Mouse (Mus musculus): Measurements from ENCODE around the gene Hmmr. TPM values are rescaled to one million over a fixed set of nuclear protein-coding genes. Genes with fewer than 3 reads are reported as not detected.

Gene Hmmr
- polyA plus RNA-seq, 1 experiment from 2014 or later, result 55.0 TPM

GRCm38 (mm10) chr11:40692101-40692509 lies 41.1 kb downstream of the Hmmr start:
- Histone ChIP-seq H3K9ac (ENCODE audit: low read depth, low read length) (peak overlapping the region; percentile 80), H3K9me3 (ENCODE audit: control insufficient read depth, low read length) (no peaks in the 10 kb centered on the region), H3K4me3 (ENCODE audit: low read depth, low read length) (peak overlapping the region; percentile 89), H3K4me1 (replicated peaks; ENCODE audit: control insufficient read depth, insufficient read depth, low read length) (peaks cover 4% of the 10 kb centered on the region; the same call in 1 of the 2 replicates), H3K4me2 (replicated peaks; ENCODE audit: low read depth, low read length) (peak overlapping the region; percentile 83), H3K27me3 (ENCODE audit: control insufficient read depth, insufficient read depth, low read length) (no peaks in the 10 kb centered on the region), H3K27ac (ENCODE audit: low read depth, low read length) (peak overlapping the region; percentile 47), H3K36me3 (ENCODE audit: control insufficient read depth, insufficient read depth, low read length) (no peaks in the 10 kb centered on the region)
- DNase-seq (ENCODE audit: low spot score) (no peak), ATAC-seq (ENCODE audit: low FRiP score) (peak; percentile 73)
- WGBS, result under 1% methylated on average over 26 of the region's 28 CpGs

- Histone ChIP-seq H3K4me1 (replicated peaks; ENCODE audit: control insufficient read depth, insufficient read depth, low read length) (peaks cover 4% of the 10 kb centered on the region; the same call in 1 of the 2 replicates), H3K27me3 (ENCODE audit: control insufficient read depth, insufficient read depth, low read length) (no peaks in the 10 kb centered on the region), H3K4me2 (replicated peaks; ENCODE audit: low read depth, low read length) (no peak overlapping the region), H3K36me3 (ENCODE audit: control insufficient read depth, insufficient read depth, low read length) (no peaks in the 10 kb centered on the region), H3K9ac (ENCODE audit: low read depth, low read length) (no peak overlapping the region), H3K9me3 (ENCODE audit: control insufficient read depth, low read length) (no peaks in the 10 kb centered on the region), H3K4me3 (ENCODE audit: low read depth, low read length) (no peak overlapping the region), H3K27ac (ENCODE audit: low read depth, low read length) (no peak overlapping the region)
- ATAC-seq (ENCODE audit: low FRiP score), result no peak
- WGBS, result 84% methylated on average over 5 of the region's 5 CpGs
- DNase-seq (ENCODE audit: low spot score), result no peak
These were observed 42.6 kb downstream of the Hmmr start for GRCm38 (mm10) chr11:40690444-40691127.

GRCm38 (mm10) chr11:40683295-40683694 lies 49.9 kb downstream of the Hmmr start:
- Histone ChIP-seq H3K9ac (ENCODE audit: low read depth, low read length) (no peak overlapping the region), H3K4me2 (replicated peaks; ENCODE audit: low read depth, low read length) (no peak overlapping the region), H3K27ac (ENCODE audit: low read depth, low read length) (no peak overlapping the region), H3K4me1 (replicated peaks; ENCODE audit: control insufficient read depth, insufficient read depth, low read length) (no peaks in the 10 kb centered on the region), H3K27me3 (ENCODE audit: control insufficient read depth, insufficient read depth, low read length) (no peaks in the 10 kb centered on the region), H3K9me3 (ENCODE audit: control insufficient read depth, low read length) (no peaks in the 10 kb centered on the region), H3K36me3 (ENCODE audit: control insufficient read depth, insufficient read depth, low read length) (peaks cover 13% of the 10 kb centered on the region), H3K4me3 (ENCODE audit: low read depth, low read length) (no peak overlapping the region)
- WGBS, result 62% methylated on average over 3 of the region's 3 CpGs
- no peak for DNase-seq (ENCODE audit: low spot score)
- ATAC-seq (ENCODE audit: low FRiP score), result no peak

- H3K9ac ChIP-seq (ENCODE audit: low read depth, low read length), result no peak overlapping the region
- no peak overlapping the region for H3K27ac ChIP-seq (ENCODE audit: low read depth, low read length)
- H3K4me1 ChIP-seq (replicated peaks; ENCODE audit: control insufficient read depth, insufficient read depth, low read length), result no peaks in the 10 kb centered on the region
- H3K9me3 ChIP-seq (ENCODE audit: control insufficient read depth, low read length), result no peaks in the 10 kb centered on the region
- DNase-seq (ENCODE audit: low spot score), result no peak
- 96% methylated on average over 3 of the region's 3 CpGs for WGBS
- no peak overlapping the region for H3K4me3 ChIP-seq (ENCODE audit: low read depth, low read length)
- no peak overlapping the region for H3K4me2 ChIP-seq (replicated peaks; ENCODE audit: low read depth, low read length)
- H3K27me3 ChIP-seq (ENCODE audit: control insufficient read depth, insufficient read depth, low read length), result no peaks in the 10 kb centered on the region
- H3K36me3 ChIP-seq (ENCODE audit: control insufficient read depth, insufficient read depth, low read length), result peaks cover 21% of the 10 kb centered on the region
- ATAC-seq (ENCODE audit: low FRiP score), result no peak
These were observed 50.8 kb downstream of the Hmmr start for GRCm38 (mm10) chr11:40682456-40682855.

- DNase-seq (ENCODE audit: low spot score) (no peak), ATAC-seq (ENCODE audit: low FRiP score) (no peak)
- Histone ChIP-seq H3K27me3 (ENCODE audit: control insufficient read depth, insufficient read depth, low read length) (no peaks in the 10 kb centered on the region), H3K4me3 (ENCODE audit: low read depth, low read length) (no peak overlapping the region), H3K4me1 (replicated peaks; ENCODE audit: control insufficient read depth, insufficient read depth, low read length) (no peaks in the 10 kb centered on the region), H3K9ac (ENCODE audit: low read depth, low read length) (no peak overlapping the region), H3K36me3 (ENCODE audit: control insufficient read depth, insufficient read depth, low read length) (peaks cover 21% of the 10 kb centered on the region), H3K9me3 (ENCODE audit: control insufficient read depth, low read length) (no peaks in the 10 kb centered on the region), H3K27ac (ENCODE audit: low read depth, low read length) (no peak overlapping the region), H3K4me2 (replicated peaks; ENCODE audit: low read depth, low read length) (no peak overlapping the region)
- WGBS, result 95% methylated on average over 1 of the region's 1 CpGs
These were observed 56.1 kb downstream of the Hmmr start for GRCm38 (mm10) chr11:40677169-40677568.

- Histone ChIP-seq H3K4me2 (replicated peaks; ENCODE audit: low read depth, low read length) (no peak overlapping the region), H3K36me3 (ENCODE audit: control insufficient read depth, insufficient read depth, low read length) (peaks cover 16% of the 10 kb centered on the region), H3K9ac (ENCODE audit: low read depth, low read length) (no peak overlapping the region), H3K4me1 (replicated peaks; ENCODE audit: control insufficient read depth, insufficient read depth, low read length) (no peaks in the 10 kb centered on the region), H3K27me3 (ENCODE audit: control insufficient read depth, insufficient read depth, low read length) (no peaks in the 10 kb centered on the region), H3K4me3 (ENCODE audit: low read depth, low read length) (no peak overlapping the region), H3K27ac (ENCODE audit: low read depth, low read length) (no peak overlapping the region), H3K9me3 (ENCODE audit: control insufficient read depth, low read length) (no peaks in the 10 kb centered on the region)
- whole genome bisulfite sequencing, result 85% methylated on average over 4 of the region's 4 CpGs
- ATAC-seq (ENCODE audit: low FRiP score) (no peak), DNase-seq (ENCODE audit: low spot score) (no peak)
These were observed 58.0 kb downstream of the Hmmr start for GRCm38 (mm10) chr11:40675014-40675730.

Other genes starting within 250 kb of the Hmmr start
- 105 and 107 TPM in 2 replicates for gene Mat2b, start 38.2 kb downstream of the Hmmr start, polyA plus RNA-seq (2014; fragmentation: Nextera tagmentation; extraction: Ambion mirVana)
- 184 and 196 TPM in 2 replicates for gene Nudcd2, start 245 bp upstream of the Hmmr start, polyA plus RNA-seq (2014; fragmentation: Nextera tagmentation; extraction: Ambion mirVana)
- gene Ccng1, start 21.9 kb upstream of the Hmmr start, polyA plus RNA-seq (2014; fragmentation: Nextera tagmentation; extraction: Ambion mirVana), result 48.9 and 51.4 TPM in 2 replicates